Mouse (Mus musculus) kidney, adult 8-10 months (tissue): ENCODE results near the gene Car9.

ENCODE experiments used
- DNase-seq, 2 experiments: peaks; one replicate each; pipeline ENCODE4 v3.0.0; 2022

Gene Car9

DNA sequence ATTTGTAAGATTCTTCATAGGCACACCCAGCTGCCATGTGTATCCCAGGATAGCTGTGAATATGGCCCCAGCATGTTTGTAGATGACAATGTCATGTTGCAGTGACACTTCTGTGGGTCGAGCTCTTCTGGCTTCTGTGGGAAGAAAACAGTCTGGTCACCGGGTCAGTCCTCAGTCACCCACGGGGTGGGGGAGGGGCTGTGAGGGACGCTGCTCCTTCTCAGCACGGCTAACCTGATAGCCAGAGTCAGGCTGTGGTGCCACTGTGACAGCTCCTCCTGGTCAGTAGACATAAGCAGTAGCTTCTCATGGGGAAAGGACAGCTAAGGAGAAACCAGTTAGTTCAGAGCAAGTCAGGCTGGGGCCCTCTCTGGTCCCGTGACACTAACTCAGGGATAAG is 10.2 kb upstream of the Car9 start:
- DNase-seq, result no peak

DNA sequence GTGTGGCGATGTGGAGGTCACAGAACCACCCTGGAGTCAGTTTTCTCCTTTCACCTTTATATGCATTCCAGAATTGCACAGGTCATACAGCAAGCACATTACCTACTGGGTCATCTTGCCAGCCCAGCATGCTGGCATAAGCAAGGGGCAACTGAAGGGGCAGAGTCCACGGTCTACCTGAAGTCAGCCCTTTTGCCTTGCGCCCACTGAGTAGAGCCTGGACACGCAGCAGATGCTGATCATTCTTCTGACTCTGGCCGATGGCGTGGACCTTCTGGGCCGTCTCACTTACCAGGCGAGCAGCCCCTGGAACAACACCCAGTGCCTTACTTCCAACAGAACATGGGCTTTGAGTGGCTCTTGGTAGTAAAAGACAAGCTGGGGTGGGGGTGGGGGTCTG is 9.4 kb upstream of the Car9 start:
- peak; percentile 70 to 74 for DNase-seq

DNA sequence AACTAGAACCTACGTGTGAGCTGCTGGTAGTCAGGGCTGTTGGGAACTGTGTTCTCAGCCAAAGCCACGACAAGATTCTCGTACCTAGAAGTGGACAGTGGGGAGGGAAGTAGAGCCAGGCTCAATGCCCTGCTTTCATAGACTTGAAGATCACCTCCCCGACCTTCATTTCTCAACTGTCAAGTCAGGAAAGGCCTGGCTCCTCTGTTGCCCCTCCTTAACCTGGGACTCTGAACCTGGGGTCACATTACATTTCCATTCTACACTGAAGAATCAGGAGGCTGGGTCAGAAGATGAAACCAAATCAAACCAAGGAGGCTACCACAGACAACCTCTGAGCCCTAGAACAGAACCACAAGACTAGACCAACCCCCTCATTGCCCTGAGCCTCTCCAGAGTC is 8.8 kb upstream of the Car9 start:
- peak; percentile 50 to 63 for DNase-seq

DNA sequence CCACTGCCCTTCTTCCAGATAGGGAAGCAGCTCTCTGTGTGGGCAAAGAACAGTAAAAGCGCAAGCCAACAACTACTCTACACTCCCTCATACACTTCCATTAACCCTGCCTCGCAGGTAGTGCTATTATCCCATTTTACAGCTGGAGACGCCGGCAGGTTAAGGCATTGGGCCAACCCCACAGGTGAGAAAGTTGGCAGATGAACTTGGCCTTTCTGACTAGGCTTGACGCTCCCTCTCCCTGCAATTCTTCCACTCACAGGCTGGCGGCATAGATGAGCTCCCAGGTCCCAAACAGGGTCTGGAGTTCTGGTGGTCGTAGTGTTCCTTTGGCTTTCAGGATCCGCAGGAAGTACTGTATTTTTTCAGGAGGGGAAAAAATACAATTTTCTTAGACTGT is 7.8 kb upstream of the Car9 start:
- peak in 1 of 2 experiments; percentile 56 for DNase-seq

DNA sequence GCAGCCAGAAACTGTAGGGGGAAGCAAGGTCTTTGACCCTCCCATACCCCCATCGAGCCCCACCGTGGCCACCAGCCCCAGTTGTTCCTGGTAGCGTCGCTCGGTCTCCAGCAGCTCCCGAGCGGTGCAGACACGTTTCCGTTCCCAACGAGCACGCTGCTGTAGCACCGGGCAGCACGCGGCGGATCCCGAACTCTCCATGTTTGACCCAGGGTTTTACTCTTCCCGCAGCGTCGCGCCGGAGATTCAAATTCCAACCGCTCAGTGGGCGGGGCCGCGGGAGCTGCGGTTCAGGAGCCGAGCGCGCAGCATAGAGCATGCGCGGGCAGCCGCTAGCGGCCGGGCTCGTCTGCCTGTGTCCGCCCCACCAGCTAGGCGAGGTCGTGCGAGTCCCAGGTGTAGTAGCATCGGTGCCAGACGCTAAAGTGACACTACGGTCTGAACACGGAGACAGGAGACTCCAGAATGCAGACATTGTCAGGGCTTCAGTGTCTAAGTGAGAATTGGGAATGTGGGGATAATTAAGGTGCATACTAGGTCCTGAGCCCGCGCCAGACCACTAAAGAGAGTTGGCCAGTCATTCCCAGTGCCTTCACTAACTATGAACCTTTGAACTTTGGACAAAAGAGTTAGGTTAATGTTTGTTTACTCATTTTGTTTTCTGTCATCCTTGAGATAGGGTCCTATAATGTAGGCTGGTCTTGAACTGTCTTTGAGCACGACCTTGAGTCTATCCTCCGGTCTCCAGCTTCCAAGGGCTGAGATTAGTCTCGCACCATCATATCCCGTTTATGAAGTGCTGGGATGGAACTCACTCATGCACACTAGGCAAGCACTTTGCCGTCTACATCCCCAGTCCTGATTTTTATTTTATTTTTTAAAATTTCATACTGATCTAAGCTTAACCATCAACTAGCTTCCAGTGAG is 7.1 kb upstream of the Car9 start, which contains the start of gene Arhgef39:
Gene Arhgef39, minus strand, starts transcription at position 289 of the 927 bp plus-strand sequence.
- peak; percentile 84 to 90 for DNase-seq

DNA sequence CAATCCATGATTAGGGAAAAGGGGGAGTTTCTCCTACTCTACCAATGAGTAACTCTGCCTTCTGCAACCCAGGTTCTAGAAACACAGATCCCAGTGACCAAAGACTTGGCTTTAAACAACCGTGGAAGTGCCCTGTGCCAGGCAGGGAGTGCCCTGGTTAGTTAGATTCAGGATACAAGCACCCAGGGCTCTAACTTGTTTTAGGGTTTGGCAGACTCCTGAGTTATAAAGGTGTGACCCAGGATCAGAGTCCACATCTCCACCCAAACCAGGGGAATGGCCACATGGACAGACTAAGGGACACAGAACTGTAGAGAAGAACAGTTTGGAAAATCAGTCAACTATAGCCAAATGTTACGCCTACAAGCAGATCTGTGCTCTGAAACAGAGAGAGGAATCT is 3.7 kb upstream of the Car9 start:
- DNase-seq, result peak; percentile 77 to 84

DNA sequence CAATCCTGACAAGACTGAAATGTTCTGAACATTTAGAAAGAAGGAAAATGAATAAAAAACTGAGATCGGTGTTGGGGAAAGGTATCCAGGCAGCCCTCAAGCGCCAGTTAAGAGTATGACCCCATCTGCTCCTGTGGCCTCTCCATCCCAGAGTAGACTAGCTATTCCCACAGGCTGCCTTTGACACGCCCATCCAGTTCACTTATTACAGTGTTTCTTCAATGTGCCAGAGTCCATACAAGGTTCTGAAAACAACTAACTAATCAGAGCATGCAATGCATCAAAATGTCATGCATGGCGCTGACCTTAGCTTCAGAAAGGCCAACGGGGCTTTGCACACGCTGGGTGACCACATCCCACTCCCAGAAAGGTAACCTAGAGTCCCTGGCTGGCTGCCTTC is 3.3 kb upstream of the Car9 start:
- DNase-seq, result peak; percentile 52 to 55

DNA sequence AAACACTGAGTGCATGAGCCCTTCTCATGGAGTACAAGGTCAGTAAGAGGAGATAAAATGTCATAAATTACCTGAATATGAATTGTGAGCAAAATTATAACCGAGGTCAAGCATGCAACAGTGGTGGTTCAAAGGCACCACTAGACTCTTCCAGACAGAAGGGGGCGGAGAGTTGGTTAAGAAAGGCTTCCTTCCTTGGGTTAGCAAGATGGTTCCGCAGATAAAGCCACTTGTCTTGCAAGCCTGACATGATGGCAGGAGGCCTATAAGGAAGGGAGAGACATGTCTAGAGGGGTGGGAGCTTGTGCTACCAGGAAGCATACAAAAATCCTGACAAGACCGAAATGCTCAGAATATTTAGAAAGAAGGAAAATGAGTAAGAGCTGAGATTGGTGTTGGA is 2.5 kb upstream of the Car9 start:
- no peak for DNase-seq

DNA sequence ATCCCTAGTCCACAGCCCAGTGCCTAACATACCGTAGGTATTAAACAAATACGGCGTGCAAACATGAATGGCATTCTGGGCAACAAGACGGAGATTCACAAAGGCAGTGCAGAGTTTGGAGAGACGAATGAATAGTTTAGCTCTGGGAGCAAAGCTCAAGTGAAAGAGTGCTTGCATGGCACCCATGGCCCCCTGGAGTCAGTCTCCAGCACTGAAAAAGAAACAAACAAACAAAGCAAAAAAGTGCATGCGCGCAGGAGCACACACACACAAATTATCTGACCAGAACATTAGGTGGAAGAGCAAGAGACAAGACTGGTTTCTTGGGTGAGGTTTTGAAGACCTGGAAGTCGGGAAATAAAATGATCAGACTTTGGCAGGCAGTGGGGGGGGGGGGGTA is 692 bp upstream of the Car9 start:
- DNase-seq, result no peak

DNA sequence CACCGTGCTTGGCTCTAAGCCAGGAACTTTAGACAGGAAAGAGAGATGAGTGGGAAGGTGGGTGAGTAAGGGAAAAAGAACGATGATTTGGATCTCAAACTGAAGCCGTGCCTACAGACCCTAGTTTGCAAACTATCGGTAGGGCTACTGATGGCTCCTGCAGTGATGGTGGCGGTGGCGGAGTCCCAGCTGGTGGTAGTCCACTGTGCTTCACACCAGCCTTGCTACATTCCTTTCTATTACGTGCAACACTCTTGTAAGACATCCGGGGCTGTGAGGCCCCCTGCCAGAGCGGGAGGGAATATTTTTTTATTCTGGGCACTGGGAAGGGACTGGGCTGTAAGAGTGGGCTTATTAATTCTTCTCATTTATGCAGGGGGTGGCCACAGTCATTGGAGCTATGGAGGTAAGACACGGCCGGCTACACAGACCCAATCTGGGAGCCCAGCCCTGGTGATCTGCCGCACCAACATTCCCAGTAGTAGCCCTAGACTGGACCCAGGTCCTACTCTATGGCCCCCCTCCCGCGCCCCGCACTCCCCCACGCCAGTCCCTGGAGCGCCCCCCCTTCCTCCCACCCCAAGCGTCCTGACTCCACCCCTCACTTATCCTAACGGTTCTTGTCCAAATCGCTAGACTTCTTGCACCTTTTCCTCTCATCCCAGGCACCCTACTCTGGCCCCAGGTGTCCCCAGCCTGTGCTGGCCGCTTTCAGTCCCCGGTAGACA is 1.3 kb downstream of the Car9 start:
- DNase-seq, result no peak

DNA sequence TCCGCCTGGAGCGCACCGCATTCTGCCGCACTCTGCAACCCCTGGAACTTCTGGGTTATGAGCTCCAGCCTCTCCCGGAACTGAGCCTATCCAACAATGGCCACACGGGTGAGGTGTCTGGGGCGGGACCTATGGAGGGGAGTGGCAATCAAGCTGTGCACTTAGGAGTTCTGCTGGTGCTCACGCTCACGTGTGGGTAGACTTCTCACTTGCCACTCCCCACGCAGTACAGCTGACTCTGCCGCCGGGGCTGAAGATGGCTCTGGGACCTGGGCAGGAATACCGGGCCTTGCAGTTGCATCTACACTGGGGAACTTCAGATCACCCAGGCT is 1.9 kb downstream of the Car9 start:
- DNase-seq, result peak in 1 of 2 experiments; percentile 55

DNA sequence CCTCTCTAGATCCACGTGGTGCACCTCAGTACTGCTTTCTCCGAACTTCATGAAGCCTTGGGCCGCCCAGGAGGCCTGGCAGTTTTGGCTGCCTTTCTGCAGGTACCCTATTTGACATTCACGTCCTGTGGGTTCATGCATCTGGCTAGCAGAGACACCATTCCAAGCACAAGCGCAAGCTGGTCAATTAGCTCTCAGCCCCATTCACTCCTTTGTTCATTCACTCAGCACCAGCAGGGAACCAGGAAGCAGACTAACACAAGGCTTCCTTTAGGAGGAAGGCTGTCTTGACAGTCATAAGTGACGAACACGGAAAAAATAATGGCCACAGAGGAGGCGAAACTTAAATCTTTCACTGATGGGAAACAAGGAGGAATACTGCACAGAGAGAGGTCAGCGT is 2.3 kb downstream of the Car9 start:
- DNase-seq, result no peak

DNA sequence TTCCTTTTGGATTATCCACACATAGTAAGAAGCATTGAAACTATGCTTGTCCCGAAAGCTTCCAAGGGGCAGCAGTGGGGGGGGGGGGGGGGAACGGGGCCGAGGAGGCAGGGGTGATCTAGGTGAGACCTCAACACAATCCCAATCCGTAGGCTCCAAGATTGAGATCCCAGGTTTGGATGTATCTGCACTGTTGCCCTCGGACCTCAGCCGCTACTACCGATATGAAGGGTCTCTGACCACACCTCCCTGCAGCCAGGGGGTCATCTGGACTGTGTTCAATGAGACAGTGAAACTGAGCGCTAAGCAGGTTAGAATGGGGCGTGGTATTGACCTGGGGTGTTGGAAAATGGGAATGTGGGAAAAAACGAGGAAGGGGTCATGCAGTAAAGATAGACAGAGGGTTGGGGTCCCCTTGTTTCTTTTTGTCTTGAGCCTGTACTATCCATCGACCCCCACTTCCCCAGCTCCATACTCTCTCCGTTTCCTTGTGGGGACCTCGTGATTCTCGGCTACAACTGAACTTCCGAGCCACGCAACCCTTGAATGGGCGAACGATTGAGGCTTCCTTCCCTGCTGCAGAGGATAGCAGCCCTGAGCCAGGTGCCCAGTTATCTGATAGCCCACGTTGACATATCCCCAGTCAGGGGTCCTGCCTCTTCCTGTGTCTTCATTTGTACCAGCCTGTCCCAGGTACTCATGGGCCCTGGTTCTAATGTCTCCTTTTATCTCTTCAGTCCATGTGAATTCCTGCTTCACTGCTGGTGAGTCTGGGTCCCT is 5.1 kb downstream of the Car9 start:
- DNase-seq, result no peak

DNA sequence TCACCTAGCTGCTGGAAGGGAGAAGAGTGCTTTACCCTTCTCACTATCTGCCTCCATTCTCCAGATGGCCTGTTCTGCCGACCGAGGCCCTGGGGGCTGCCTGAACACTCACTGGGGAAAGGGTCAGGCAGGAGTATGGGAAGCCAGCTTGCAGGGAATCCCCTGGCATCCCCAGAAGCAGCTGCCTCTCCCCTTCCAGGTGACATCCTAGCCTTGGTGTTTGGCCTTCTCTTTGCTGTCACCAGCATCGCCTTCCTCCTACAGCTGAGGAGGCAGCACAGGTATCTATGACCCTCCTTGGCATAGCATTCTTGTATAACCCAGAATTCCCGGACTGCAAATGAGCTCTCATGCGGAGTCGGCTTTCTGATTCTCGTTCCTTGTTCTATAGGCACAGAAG is 5.9 kb downstream of the Car9 start:
- DNase-seq, result no peak

DNA sequence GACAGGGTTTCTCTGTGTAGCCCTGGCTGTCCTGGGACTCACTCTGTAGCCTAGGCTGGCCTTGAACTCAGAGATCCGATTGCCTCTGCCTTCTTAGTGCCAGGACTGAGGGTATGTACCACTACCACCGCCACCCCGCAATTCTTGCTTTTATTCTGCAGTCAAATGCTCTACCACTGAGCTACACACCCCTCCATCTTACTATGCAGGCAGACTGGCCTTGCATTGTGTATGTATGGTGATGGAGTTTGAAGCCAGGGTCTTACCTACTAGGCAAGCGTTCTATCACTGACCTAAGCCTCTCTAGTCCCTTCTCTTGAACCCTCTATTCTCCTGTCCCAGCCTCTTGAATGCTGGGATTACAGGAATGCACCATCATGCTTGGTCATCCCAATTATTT is 6.5 kb downstream of the Car9 start:
- DNase-seq, result no peak

DNA sequence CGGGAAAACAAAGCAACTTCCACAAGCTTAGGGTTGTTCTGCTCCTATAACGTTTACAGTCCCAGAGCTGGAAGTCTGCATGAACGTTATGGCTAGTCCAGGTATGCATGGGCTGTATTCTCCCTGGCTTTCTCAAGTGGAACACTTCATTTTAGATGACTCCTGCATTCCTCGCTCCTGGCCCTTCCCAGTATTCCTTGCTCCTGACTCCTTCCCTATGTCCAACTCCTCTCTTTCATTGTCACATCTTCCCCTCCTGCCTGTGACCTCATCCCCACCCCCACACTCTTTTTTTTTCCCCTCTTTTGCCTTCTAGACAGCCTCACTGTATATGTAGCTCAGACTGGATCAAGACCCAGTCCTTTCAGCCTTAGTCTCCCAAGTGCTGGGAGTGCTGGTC is 7.0 kb downstream of the Car9 start:
- DNase-seq, result no peak

DNA sequence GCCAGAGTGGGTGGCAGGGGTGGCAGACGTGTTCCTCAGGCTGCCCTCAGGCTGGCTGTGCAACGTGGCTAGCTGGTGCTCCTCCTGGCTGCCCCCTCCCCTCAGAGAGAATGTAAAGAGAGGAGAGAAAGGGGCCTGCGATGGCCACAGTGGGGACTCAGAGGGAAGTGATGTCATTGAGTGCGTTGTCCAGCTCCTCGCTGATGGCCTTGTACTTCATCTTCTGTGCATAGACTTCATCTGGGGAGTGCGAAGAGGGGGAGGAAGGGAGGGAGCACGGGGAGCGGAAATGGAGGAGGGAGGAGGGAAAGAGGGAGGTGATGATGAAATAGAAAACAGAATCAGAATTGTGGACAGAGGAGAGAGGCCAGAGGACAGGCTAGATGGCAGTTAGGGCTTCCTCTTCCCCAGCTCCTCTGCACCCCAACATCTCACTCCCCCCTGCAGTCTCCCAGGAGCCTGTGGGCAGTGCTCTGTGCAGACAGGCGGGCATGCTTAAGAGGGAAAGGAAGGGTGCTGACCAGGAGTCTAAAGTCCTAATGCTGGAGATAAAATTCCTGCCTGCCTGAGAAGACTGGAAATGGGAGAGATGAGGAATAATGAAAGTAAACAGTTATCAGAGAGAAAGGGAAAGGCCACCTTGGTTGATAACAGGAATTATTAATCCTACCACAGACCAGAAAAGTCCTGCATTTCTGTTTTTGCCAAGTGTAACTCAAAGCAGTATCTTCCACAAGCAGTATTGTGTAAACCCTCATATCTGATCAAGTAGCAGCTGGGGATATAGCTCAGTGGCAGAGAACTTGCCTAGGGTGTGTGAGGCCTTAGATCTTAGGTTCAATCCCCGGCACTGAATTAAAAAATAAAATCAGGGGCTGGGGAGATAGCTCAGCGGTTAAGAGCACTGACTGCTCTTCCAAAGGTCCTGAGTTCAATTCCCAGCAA is 9.3 kb downstream of the Car9 start:
- no peak for DNase-seq

DNA sequence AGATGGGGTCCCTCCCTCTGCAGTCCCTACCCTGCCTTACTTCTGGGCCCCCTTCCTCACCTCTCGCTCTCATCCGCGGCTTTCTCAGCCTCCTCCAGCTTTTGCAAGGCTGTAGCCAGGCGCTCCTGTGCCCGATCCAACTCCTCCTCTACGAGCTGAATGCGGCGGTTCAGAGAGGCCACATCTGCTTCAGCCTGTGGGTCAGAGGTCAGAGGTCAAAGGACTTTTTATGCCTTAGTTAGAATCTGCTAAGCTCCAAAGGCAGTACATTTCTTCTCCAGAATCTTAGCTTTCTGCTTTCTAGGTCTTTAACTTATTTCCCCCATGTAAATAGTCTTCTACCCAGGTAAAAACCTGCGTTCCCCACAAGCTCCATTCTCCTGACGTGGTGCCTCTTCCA is 12.8 kb downstream of the Car9 start:
- no peak for DNase-seq

DNA sequence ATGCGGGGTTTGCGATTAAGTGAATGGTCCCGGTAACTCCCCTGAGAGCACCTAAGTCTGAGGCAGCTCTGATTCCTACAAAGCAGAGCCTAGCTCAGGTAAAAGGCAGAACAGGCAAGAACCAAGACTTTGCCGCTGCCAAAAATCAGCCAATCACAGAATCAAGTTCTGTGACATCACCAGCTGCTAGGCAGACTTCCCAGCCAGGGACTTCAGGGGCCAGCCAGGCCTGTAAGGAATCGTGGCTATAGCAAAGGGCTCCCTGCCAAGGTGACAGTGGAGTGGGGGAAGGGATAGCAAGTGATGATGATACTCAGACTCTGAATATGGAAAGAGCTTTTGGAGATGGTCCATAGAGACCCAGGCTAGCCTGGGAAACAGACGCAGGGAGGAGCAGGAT is 13.2 kb downstream of the Car9 start:
- DNase-seq, result peak; percentile 83 to 94

DNA sequence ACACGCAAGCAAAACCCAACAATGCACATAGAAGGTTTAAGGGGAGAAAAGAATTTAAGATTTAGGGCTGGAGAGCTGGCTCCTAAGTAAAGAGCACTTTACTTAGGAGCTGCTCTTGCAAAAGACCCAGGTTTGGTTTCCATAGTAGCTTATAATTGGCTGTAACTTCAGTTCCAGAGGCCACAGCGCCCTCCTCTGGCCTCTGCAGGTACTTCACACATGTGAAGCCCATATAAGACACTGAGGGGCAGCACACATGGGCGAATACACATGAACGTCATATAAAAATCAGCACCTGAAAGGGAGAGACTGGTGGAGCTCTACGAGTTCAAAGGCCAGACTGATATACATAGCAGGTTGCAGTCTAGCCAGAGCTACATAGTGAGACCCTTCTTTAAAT is 21.1 kb downstream of the Car9 start:
- no peak for DNase-seq

DNA sequence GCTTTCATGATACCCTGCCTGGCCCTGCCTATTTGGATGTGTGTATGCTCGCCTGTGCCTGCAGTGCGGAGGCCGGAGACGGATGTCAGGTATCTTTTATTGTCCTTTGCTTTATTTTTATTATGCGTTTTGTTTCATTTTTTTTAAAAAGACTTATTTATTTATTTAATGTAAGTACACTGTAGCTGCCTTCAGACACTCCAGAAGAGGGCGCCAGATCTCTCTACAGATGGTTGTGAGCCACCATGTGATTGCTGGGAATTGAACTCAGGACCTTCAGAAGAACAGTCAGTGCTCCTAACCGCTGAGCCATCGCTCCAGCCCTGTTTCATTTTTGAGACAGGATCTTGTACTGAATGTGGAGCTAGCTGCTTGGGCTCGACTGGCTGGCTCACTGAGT is 21.7 kb downstream of the Car9 start:
- DNase-seq, result no peak

DNA sequence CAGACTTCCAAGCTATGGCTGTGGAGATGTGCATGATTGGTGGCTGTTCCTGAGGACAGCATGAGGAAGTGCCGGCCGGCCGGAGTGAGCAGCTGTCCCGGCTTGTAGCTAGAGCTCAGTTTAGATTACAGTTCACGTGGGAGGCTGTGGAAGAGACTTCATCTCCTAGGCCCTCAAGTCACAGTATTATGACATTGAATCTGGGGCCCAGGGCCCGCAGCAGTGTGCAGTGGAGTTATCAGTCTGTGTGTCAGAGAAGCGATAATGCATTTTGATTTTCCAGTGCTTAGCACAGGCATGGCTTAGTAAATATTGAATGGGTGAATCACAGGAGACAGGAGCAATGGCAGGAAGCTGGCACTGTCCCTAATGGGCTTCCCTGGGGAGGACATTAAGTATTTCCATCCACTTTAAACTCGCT is 23.3 kb downstream of the Car9 start:
- no peak for DNase-seq
